Mouse (Mus musculus): ENCODE data around the gene Sema4b. TPM values are rescaled to one million over a fixed set of nuclear protein-coding genes. Genes with fewer than 3 reads are reported as not detected.

Gene Sema4b
- polyA plus RNA-seq (2012; rRNA removed), result 5.2 and 5.6 TPM in 2 replicates

GRCm38 (mm10) chr7:80186531-80187296, at the start of gene Sema4b:
Gene Sema4b, plus strand, starts transcription at chr7:80186841.
- Histone ChIP-seq H3K4me1 (ENCODE audit: control insufficient read depth, insufficient read depth, low read length) (peaks cover 17% of the 10 kb centered on the region), H3K4me3 (ENCODE audit: control insufficient read depth, low read depth, low read length) (peak within 1 kb of the TSS; percentile 80), H3K27me3 (ENCODE audit: control insufficient read depth, insufficient read depth, low read length) (no peaks in the 10 kb centered on the region), H3K27ac (ENCODE audit: control insufficient read depth, insufficient read depth, low read depth, low read length) (peak within 1 kb of the TSS; percentile 93), H3K36me3 (ENCODE audit: control insufficient read depth, insufficient read depth, low read length) (no peaks in the 10 kb centered on the region)
- TF ChIP-seq POLR2A (IDR thresholded peaks at IDR 0.05; ENCODE audit: control insufficient read depth, low read depth, low read length) (peak; percentile 64), CTCF (IDR thresholded peaks at IDR 0.05; ENCODE audit: control insufficient read depth, insufficient read depth, insufficient replicate concordance, low read depth, low read length) (no peak)

- TF ChIP-seq CTCF (IDR thresholded peaks at IDR 0.05; ENCODE audit: control insufficient read depth, insufficient read depth, insufficient replicate concordance, low read depth, low read length), result no peak
- no peak for TF ChIP-seq POLR2A (IDR thresholded peaks at IDR 0.05; ENCODE audit: control insufficient read depth, low read depth, low read length)
- Histone ChIP-seq H3K4me1 (ENCODE audit: control insufficient read depth, insufficient read depth, low read length) (peaks cover 4% of the 10 kb centered on the region), H3K27me3 (ENCODE audit: control insufficient read depth, insufficient read depth, low read length) (no peaks in the 10 kb centered on the region), H3K36me3 (ENCODE audit: control insufficient read depth, insufficient read depth, low read length) (no peaks in the 10 kb centered on the region), H3K27ac (ENCODE audit: control insufficient read depth, insufficient read depth, low read depth, low read length) (no peak overlapping the region), H3K4me3 (ENCODE audit: control insufficient read depth, low read depth, low read length) (no peak overlapping the region)
Observed at GRCm38 (mm10) chr7:80138375-80138774, 48.3 kb upstream of the Sema4b start.

- Histone ChIP-seq H3K36me3 (ENCODE audit: control insufficient read depth, insufficient read depth, low read length) (no peaks in the 10 kb centered on the region), H3K4me3 (ENCODE audit: control insufficient read depth, low read depth, low read length) (no peak overlapping the region), H3K4me1 (ENCODE audit: control insufficient read depth, insufficient read depth, low read length) (peaks cover 11% of the 10 kb centered on the region), H3K27me3 (ENCODE audit: control insufficient read depth, insufficient read depth, low read length) (no peaks in the 10 kb centered on the region), H3K27ac (ENCODE audit: control insufficient read depth, insufficient read depth, low read depth, low read length) (no peak overlapping the region)
- TF ChIP-seq POLR2A (IDR thresholded peaks at IDR 0.05; ENCODE audit: control insufficient read depth, low read depth, low read length) (no peak), CTCF (IDR thresholded peaks at IDR 0.05; ENCODE audit: control insufficient read depth, insufficient read depth, insufficient replicate concordance, low read depth, low read length) (peak; percentile 64; the same call in 1 of the 2 replicates)
Observed at GRCm38 (mm10) chr7:80140815-80141214, 45.8 kb upstream of the Sema4b start.

GRCm38 (mm10) chr7:80143331-80144273, 43.0 kb upstream of the Sema4b start:
- no peak for TF ChIP-seq POLR2A (IDR thresholded peaks at IDR 0.05; ENCODE audit: control insufficient read depth, low read depth, low read length)
- no peak for TF ChIP-seq CTCF (IDR thresholded peaks at IDR 0.05; ENCODE audit: control insufficient read depth, insufficient read depth, insufficient replicate concordance, low read depth, low read length)
- H3K36me3 ChIP-seq (ENCODE audit: control insufficient read depth, insufficient read depth, low read length), result no peaks in the 10 kb centered on the region
- H3K4me1 ChIP-seq (ENCODE audit: control insufficient read depth, insufficient read depth, low read length), result peaks cover 11% of the 10 kb centered on the region
- peak overlapping the region; percentile 47 for H3K27ac ChIP-seq (ENCODE audit: control insufficient read depth, insufficient read depth, low read depth, low read length)
- peak overlapping the region; percentile 11; the same call in 1 of the 2 replicates for H3K4me3 ChIP-seq (ENCODE audit: control insufficient read depth, low read depth, low read length)
- H3K27me3 ChIP-seq (ENCODE audit: control insufficient read depth, insufficient read depth, low read length), result no peaks in the 10 kb centered on the region

GRCm38 (mm10) chr7:80144695-80145094, 41.9 kb upstream of the Sema4b start:
- TF ChIP-seq CTCF (IDR thresholded peaks at IDR 0.05; ENCODE audit: control insufficient read depth, insufficient read depth, insufficient replicate concordance, low read depth, low read length) (no peak), POLR2A (IDR thresholded peaks at IDR 0.05; ENCODE audit: control insufficient read depth, low read depth, low read length) (no peak)

GRCm38 (mm10) chr7:80146077-80146476, 40.6 kb upstream of the Sema4b start:
- Histone ChIP-seq H3K4me3 (ENCODE audit: control insufficient read depth, low read depth, low read length) (no peak overlapping the region), H3K27me3 (ENCODE audit: control insufficient read depth, insufficient read depth, low read length) (no peaks in the 10 kb centered on the region), H3K4me1 (ENCODE audit: control insufficient read depth, insufficient read depth, low read length) (peaks cover 22% of the 10 kb centered on the region), H3K27ac (ENCODE audit: control insufficient read depth, insufficient read depth, low read depth, low read length) (no peak overlapping the region), H3K36me3 (ENCODE audit: control insufficient read depth, insufficient read depth, low read length) (no peaks in the 10 kb centered on the region)
- no peak for TF ChIP-seq POLR2A (IDR thresholded peaks at IDR 0.05; ENCODE audit: control insufficient read depth, low read depth, low read length)
- TF ChIP-seq CTCF (IDR thresholded peaks at IDR 0.05; ENCODE audit: control insufficient read depth, insufficient read depth, insufficient replicate concordance, low read depth, low read length), result no peak

More at GRCm38 (mm10) chr7:80144695-80145094, 41.9 kb upstream of the Sema4b start:
- Histone ChIP-seq H3K27me3 (ENCODE audit: control insufficient read depth, insufficient read depth, low read length) (no peaks in the 10 kb centered on the region), H3K36me3 (ENCODE audit: control insufficient read depth, insufficient read depth, low read length) (no peaks in the 10 kb centered on the region), H3K4me1 (ENCODE audit: control insufficient read depth, insufficient read depth, low read length) (peaks cover 19% of the 10 kb centered on the region), H3K27ac (ENCODE audit: control insufficient read depth, insufficient read depth, low read depth, low read length) (no peak overlapping the region), H3K4me3 (ENCODE audit: control insufficient read depth, low read depth, low read length) (no peak overlapping the region)

GRCm38 (mm10) chr7:80149356-80149755, 37.3 kb upstream of the Sema4b start:
- no peaks in the 10 kb centered on the region for H3K27me3 ChIP-seq (ENCODE audit: control insufficient read depth, insufficient read depth, low read length)
- no peak overlapping the region for H3K27ac ChIP-seq (ENCODE audit: control insufficient read depth, insufficient read depth, low read depth, low read length)
- H3K36me3 ChIP-seq (ENCODE audit: control insufficient read depth, insufficient read depth, low read length), result no peaks in the 10 kb centered on the region
- H3K4me3 ChIP-seq (ENCODE audit: control insufficient read depth, low read depth, low read length), result no peak overlapping the region
- H3K4me1 ChIP-seq (ENCODE audit: control insufficient read depth, insufficient read depth, low read length), result peaks cover 13% of the 10 kb centered on the region
- no peak for TF ChIP-seq POLR2A (IDR thresholded peaks at IDR 0.05; ENCODE audit: control insufficient read depth, low read depth, low read length)
- TF ChIP-seq CTCF (IDR thresholded peaks at IDR 0.05; ENCODE audit: control insufficient read depth, insufficient read depth, insufficient replicate concordance, low read depth, low read length), result no peak

Data from testis, adult 2 months (tissue).